Mouse (Mus musculus) kidney, embryonic 15.5 days (tissue): ENCODE measurements at regions not wholly inside any gene's neighbourhood (a gene's known extent, or its start where the extent isn't known, plus 50 kb on each side); places are given as distances from the start of the nearest gene placed in this dataset.

ENCODE experiments used
- ATAC-seq: fragments of 200-750 bp; cut with Nextera tagmentation; replicated peaks from 2 replicates; pipeline ENCODE4 v1.8.0; 2017; ENCODE audit warnings: moderate TSS enrichment; ENCODE audit not compliant: low FRiP score
- H3K27ac ChIP-seq: fragments of 300-500 bp; sonication (generic); 2 replicates; pipeline ENCODE4 v1.5.1; 2015; ENCODE audit warnings: mild to moderate bottlenecking, inconsistent platforms
- H3K27me3 ChIP-seq: fragments of 300-500 bp; sonication (generic); 2 replicates; pipeline ENCODE4 v1.6.1; 2015; ENCODE audit warnings: inconsistent platforms
- H3K36me3 ChIP-seq: fragments of 300-500 bp; sonication (generic); 2 replicates; pipeline ENCODE4 v1.6.1; 2015; ENCODE audit warnings: inconsistent platforms
- H3K4me1 ChIP-seq: fragments of 300-500 bp; sonication (generic); 2 replicates; pipeline ENCODE4 v1.6.1; 2015; ENCODE audit warnings: inconsistent platforms
- H3K4me2 ChIP-seq: fragments of 300-500 bp; sonication (generic); 2 replicates; pipeline ENCODE4 v1.6.1; 2015; ENCODE audit warnings: moderate library complexity, mild to moderate bottlenecking, inconsistent platforms
- H3K4me3 ChIP-seq: fragments of 300-500 bp; sonication (generic); replicated peaks from 2 replicates; pipeline ENCODE4 v1.5.1; 2015; ENCODE audit warnings: mild to moderate bottlenecking, inconsistent platforms
- H3K9ac ChIP-seq: fragments of 300-500 bp; sonication (generic); 2 replicates; pipeline ENCODE4 v1.6.1; 2015; ENCODE audit warnings: mild to moderate bottlenecking, inconsistent platforms
- H3K9me3 ChIP-seq: fragments of 300-500 bp; sonication (generic); replicated peaks from 2 replicates; pipeline ENCODE4 v1.6.1; 2016; ENCODE audit warnings: inconsistent platforms
- WGBS: fragments of 180-500 bp; shearing (Covaris S2); methylation state at CpG from one replicate; pipeline ENCODE4 v1.1.7; 2015; ENCODE audit warnings: mixed read lengths; 5-methylcytosine and 5-hydroxymethylcytosine counted together

GRCm38 (mm10) chr4:71131670-71132317 is 597.0 kb upstream of the Megf9 start:
- Histone ChIP-seq H3K36me3 (no peaks in the 10 kb centered on the region), H3K27me3 (no peaks in the 10 kb centered on the region), H3K4me1 (0 out of 2 replicates have a peak, but pooled peaks cover 7% of the 10 kb centered on the region), H3K9ac (no peak overlapping the region), H3K4me3 (no peak overlapping the region), H3K4me2 (no peak overlapping the region), H3K9me3 (no peaks in the 10 kb centered on the region), H3K27ac (peak overlapping the region; percentile 70)
- no peak for ATAC-seq
- 56% methylated on average over 1 of the region's 1 CpGs for WGBS

GRCm38 (mm10) chr4:71130946-71131669 is 596.3 kb upstream of the Megf9 start:
- peak overlapping the region; percentile 70 for H3K27ac ChIP-seq
- peak; percentile 81 for ATAC-seq
- no peak overlapping the region for H3K4me2 ChIP-seq
- H3K36me3 ChIP-seq: no peaks in the 10 kb centered on the region
- H3K4me1 ChIP-seq: 0 out of 2 replicates have a peak, but pooled peaks cover 7% of the 10 kb centered on the region
- no peaks in the 10 kb centered on the region for H3K9me3 ChIP-seq
- WGBS: 53% methylated on average over 7 of the region's 7 CpGs
- H3K9ac ChIP-seq: no peak overlapping the region
- H3K27me3 ChIP-seq: no peaks in the 10 kb centered on the region
- no peak overlapping the region for H3K4me3 ChIP-seq

- 0 out of 2 replicates have a peak, but pooled peaks have one; percentile 15 for ATAC-seq
- 46% methylated on average over 1 of the region's 1 CpGs for whole genome bisulfite sequencing
- Histone ChIP-seq H3K9ac (no peak overlapping the region), H3K9me3 (no peaks in the 10 kb centered on the region), H3K4me3 (no peak overlapping the region), H3K4me1 (0 out of 2 replicates have a peak, but pooled peaks cover 7% of the 10 kb centered on the region), H3K27ac (0 out of 2 replicates have a peak overlapping the region, but pooled peaks have one; percentile 9), H3K4me2 (no peak overlapping the region), H3K36me3 (no peaks in the 10 kb centered on the region), H3K27me3 (no peaks in the 10 kb centered on the region)
Observed at GRCm38 (mm10) chr4:71129306-71129705, 594.5 kb upstream of the Megf9 start.
